Mouse (Mus musculus): ENCODE data around the gene Dhx37.

Dhx37 gene

GRCm38 (mm10) chr5:125433793-125434337, at the start of gene Dhx37:
TSS of gene Dhx37 (minus strand) at chr5:125434121.
- in situ Hi-C loops (cut with MboI), result no loop called here

- in situ Hi-C loops (cut with MboI), result no loop called here
Measured at GRCm38 (mm10) chr5:125482474-125482873, 48.6 kb upstream of the Dhx37 start.

DNA sequence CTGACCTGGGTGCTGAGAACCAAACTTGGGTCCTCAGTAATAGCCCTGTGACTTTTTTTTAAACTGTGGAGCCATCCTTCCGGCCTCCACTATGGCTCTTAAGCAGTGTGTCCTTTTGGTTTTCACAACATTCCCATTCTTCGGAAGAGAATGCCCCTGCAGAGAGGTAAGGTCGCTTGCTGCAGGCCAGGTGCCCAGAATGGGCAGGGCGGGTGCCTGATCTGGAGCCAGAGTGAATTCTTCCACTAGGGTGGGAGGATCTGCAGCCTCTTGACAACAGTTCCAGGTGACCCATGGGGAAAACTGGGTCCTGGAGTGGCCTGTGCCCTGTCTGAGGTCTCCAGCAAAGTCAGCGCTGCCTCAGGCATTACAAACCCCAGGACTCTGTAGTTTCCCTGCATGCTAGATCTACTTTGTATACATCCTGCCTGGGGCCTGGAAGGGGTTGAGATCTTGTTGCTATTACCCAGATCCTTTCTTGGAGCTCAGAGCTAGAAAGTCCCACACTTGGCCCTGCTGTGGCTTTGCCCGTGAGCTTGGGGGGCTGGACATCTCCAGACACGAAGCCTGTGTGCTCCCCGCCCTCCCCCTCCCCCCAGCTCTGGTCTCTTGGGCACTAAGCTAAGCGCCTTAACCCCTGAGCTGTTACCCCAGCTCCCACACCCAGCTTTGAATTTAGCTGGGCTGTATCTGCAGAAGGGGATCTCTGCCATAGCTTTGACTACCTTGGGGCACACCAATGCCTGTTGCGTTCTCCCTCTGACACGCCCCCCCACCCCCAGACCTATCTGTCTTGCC, 46.7 kb upstream of the Dhx37 start:
- in situ Hi-C loops (cut with MboI), result no loop called here

- in situ Hi-C loops (cut with MboI), result no loop called here
Measured at GRCm38 (mm10) chr5:125479376-125479775, 45.5 kb upstream of the Dhx37 start.

DNA sequence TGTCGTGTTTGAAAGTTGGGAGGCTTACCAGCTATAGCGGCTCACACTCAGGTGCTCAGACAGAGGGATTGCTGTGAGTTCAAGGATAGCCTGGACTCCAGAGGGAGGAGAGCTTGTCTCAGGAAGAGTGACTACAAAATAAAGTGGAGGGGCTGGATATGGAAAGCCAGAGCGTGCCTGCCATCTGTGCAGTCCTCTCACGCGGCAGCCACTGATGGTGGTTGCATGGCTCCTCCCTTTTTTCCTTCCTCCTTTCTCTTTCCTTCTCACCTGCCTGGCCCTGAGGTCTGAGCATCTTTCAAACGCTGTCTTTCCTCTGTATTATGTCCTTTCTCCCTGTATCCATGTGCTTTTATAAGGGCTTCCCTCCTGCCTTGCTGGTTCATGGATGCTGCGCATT, 44.1 kb upstream of the Dhx37 start:
- in situ Hi-C loops (cut with MboI), result no loop called here

DNA sequence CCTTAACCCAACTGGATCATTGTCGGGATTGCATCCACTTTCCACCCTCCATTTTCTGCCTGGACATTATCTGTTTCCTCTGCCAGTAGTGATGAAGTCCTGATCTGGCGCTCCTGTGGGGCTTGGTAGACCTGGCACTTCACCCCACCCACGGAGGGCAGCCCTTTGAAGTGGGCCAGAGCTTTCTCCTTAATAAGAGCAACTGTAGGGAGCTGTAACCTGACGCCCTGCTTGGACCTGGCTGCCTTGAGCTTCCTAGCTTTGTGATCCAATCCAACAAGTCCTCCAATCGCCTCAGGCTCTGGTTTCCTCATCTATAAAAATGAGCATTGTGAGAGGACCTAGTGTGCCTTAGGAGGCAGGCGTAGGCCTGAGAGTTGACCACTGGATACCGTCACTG, 43.6 kb upstream of the Dhx37 start:
- in situ Hi-C loops (cut with MboI), result no loop called here

- in situ Hi-C loops (cut with MboI), result no loop called here
Measured at GRCm38 (mm10) chr5:125476799-125477198, 42.9 kb upstream of the Dhx37 start.

DNA sequence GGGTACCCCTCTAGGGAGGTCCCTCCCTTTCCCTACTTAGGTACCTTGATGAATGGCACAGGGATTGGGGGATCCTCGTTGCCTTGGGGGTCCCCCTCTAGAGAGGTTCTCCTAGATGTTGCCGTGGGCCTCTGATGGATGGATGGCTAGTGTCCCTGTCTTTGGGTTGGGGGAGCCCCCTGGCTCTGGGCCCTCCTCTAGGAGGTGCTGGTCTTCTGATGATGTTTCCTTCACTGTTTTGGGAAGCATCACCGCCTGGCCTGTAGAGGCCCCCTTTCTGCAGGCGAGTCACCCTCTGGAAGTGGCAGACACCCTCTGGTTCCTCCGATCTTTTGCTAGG, 42.3 kb upstream of the Dhx37 start:
- in situ Hi-C loops (cut with MboI), result no loop called here

DNA sequence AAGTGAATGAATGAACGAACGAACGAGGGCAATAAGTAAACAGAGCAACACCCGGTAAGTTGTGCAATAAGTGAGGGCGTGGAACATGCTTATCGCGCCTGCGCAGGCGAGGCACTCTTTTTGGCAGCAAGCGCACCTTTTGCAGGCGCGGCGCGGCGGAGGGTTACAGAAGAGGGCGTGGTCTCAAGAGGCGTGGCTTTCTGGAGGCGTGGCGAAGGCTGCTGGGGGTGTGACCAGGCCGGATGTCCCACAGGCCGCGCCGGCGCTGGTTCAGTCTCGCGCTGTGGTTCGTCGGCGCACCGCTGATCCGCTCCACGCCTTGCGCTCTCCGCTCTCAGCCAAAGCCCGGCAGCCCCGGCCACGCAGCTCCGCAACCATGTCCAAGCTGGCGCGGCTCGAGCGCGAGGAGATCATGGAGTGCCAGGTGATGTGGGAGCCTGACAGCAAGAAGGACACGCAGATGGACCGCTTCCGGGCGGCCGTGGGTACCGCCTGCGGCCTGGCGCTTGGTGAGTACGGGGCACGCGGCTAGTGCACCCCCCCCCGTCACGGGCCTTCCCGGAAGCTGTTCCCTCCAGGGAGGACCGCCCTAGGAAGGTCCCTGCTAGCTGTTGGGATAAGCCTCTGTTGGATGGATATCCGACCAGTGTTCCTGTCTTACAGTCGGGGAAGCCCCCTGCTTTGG, 41.8 kb upstream of the Dhx37 start, which contains the start of gene Aacs:
TSS of gene Aacs (plus strand) at position 214 of the 685 bp plus-strand sequence.
- in situ Hi-C loops (cut with MboI), result no loop called here

GRCm38 (mm10) chr5:125475030-125475429, 41.1 kb upstream of the Dhx37 start:
- in situ Hi-C loops (cut with MboI), result no loop called here

- in situ Hi-C loops (cut with MboI), result no loop called here
Measured at GRCm38 (mm10) chr5:125472796-125473475, 39.0 kb upstream of the Dhx37 start.

DNA sequence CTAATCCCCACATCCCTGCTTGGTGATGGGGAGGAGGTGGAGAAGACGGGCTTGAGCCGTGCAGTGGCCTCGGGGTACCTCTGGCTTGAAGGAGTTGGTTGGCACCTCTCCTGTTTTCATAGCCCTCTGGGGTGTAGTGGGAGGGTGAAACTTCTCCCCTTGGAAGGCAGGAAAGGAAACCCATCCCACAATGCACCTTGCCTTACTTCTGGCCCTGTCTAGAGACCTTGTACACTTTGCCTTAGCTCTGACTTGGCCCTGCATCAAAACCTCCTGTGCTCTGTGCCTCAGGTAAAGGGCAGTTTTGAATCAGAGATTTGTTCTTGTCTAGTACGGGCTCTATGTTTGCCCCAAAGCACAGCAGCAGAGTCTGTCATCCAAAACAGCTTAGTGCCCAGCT, 36.8 kb upstream of the Dhx37 start:
- in situ Hi-C loops (cut with MboI), result no loop called here

DNA sequence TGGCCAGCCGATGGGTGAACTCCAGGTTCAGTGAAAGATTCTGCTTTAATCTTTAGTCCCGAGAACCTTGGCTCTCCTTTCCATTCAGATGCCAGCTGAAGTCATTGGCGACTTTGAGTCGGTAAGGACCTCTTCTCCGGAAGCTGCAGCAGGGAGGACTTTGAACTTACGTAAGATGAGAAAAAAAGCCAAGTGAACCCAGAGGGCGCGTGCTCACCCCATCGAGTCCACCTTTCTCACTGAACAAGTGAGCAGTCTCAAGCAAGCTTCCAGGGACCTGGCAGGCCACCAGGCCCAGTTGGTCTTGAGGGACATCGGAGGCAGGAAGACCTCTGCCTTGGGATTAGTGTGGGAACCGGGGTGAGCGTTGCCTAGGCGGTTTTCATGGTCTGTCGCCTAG, 33.3 kb upstream of the Dhx37 start:
- in situ Hi-C loops (cut with MboI), result no loop called here

GRCm38 (mm10) chr5:125466483-125466882, 32.6 kb upstream of the Dhx37 start:
- in situ Hi-C loops (cut with MboI), result no loop called here

GRCm38 (mm10) chr5:125465701-125466106, 31.8 kb upstream of the Dhx37 start:
- in situ Hi-C loops (cut with MboI), result no loop called here

DNA sequence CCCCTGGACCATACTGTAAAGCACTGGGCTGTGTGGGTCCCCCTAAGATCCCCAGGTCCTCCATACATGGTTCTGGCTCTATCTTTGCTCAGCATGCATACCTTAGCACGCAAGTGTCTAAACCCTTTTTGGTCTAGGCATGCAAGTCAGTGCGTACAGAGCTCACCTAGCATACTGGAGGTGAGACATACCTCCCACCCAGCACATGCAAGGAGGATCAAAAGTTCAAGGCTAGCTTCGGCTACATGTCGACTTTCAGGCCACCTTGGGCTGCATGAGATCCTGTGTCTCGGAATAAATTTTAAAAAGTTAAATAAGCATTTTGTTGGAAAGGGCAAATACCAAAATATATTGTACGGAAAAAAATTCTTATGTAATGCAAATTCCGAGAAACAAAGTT, 31.3 kb upstream of the Dhx37 start:
- in situ Hi-C loops (cut with MboI), result no loop called here

DNA sequence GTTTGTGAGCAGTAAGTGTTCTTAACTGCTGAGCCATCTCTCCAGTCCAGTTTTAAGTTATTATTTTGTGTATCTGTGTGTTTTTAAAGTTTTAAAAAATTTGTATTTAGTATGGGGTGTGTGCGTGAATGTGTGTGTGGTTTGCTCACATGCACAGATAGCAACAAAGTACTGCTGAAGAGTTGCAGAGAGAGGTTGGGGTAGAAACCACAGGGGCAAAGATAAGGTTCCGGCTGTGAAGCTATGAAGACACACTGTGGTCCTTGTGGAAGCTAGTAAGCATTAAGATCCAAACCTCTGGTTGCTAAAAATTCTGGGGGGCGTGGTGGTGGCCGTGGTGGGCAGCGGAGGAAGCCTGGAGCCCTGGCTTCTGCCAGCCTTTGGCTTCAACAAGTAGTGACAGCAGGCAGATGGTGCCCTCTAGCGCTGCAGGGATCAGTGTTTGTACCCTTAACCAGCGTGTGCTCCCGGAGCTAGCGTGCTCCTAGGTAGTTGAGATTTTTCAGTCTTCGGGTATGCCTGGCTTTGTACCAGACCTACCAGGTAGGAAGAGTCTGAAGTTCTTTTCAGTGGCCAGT, 28.0 kb upstream of the Dhx37 start:
- in situ Hi-C loops (cut with MboI), result no loop called here

DNA sequence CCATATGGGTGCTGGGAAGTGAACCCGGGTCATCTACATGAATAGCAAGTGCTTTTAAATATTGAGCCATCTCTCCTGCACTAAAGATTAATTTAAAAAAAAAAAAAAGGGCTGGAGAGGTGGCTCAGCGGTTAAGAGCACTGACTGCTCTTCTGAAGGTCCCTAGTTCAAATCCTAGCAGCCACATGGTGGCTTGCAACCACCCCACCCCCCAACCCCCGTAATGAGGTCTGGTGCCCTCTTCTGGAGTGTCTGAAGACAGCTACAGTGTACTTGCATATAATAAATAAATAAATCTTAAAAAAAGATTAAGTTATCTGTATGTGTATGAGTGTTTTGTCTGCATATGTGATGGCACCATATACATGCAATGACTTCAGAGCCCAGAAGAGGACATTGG, 26.7 kb upstream of the Dhx37 start:
- in situ Hi-C loops (cut with MboI), result no loop called here

GRCm38 (mm10) chr5:125457538-125457937, 23.6 kb upstream of the Dhx37 start:
- in situ Hi-C loops (cut with MboI), result no loop called here

- in situ Hi-C loops (cut with MboI), result no loop called here
Measured at GRCm38 (mm10) chr5:125456100-125456499, 22.2 kb upstream of the Dhx37 start.

DNA sequence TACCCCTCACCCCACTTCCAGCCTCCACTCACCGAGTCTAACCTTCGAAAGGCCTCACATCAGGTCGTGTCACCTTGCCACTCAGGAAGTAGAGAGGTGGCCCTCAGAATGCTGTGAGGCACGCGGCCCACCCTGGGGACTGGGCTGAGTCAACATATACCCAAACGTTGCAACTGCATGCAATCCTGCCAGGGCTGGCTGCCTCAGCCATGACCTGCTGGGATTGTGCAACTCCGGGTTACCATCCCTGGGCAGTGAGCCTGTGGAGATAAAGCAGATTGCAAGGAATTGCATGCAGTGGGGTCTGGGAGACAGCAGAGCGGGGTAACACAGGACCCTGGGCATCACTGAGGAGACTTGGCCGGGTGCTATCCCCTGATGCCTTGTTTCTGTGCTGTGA, 18.7 kb upstream of the Dhx37 start:
- in situ Hi-C loops (cut with MboI), result no loop called here

DNA sequence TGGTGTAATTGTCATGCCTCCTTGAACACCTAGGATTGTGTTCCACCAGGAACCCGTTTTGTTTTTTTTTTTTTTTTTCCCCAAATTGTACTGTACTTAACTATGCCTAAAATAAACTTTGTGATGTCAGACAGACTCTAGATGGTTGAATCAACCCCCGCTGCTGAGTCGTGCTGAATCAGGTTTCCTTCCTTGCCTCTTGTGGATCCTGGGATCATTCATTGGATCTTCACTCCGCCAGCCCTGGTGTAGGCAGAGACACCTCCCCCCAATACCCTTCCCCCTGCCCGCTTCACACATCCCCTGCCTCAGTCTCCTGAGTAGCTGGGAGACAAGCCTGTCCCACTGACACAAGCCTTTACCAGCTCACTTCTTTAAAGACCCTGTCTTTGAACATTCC, 15.4 kb upstream of the Dhx37 start:
- in situ Hi-C loops (cut with MboI), result no loop called here
